Mouse (Mus musculus): ENCODE measurements at regions not wholly inside any gene's neighbourhood (a gene's known extent, or its start where the extent isn't known, plus 50 kb on each side); places are given as distances from the start of the nearest gene placed in this dataset.

DNA sequence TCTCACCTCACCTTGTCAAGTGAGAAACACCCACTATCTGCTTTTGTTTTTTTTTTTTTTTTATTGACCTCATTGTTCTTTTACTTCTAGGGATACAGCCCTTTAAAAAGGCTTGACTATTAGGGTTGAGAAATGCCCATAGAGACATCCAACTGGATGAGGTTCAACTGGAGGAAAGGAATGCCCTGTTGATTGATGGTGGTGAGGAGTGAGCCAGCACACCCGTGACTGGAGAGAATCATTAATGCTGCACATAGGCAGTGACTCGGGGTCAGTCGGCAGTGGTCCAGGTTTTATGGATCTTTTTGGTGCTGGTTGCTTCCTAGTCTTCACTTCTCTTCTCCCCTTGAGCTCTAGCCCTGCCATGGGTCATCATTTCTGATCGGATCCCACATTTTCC lies 82.9 kb upstream of the Cryz start:
- DNase-seq (ENCODE audit: low spot score in 2 of 2), result no peak

DNA sequence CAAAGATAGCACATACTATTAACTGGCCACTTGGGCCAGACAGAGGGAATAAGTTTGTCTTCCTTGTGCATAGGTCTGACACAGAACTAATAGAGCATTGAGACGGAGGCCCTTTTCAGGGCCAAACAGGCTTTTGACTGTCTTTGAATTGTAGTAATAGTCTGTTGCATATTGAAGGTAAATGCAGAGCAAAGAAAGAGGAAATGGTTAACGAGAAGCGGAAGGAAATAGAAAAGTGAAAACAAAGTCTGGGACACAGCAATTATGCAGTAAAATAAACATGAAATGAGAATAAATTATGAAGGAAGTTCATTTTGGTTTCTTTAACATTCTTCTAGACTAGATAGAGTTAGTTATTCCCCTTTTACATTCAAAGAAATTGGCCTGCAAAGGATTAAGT lies 86.4 kb upstream of the Cryz start:
- DNase-seq (ENCODE audit: low spot score in 2 of 2), result no peak

DNA sequence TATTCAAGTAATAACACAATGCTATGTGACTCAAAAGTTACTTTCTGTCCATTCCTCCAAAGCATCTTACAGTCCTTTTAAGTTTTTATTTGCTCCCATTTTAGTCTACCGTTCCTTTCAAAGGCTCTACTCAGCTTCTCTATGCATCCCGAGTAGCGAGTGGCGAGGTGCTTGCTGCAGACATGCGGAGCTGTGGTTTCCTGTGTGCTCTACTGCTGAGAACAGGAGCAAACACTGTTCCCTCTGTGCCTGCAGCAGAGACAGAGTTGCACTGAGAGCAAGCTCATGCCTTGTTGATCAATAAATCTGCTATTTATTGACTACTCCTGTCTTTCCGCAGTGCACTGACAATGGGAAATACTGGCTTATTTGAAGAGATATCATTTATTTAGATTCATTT lies 87.1 kb upstream of the Cryz start:
- DNase-seq (ENCODE audit: low spot score in 2 of 2), result no peak

DNA sequence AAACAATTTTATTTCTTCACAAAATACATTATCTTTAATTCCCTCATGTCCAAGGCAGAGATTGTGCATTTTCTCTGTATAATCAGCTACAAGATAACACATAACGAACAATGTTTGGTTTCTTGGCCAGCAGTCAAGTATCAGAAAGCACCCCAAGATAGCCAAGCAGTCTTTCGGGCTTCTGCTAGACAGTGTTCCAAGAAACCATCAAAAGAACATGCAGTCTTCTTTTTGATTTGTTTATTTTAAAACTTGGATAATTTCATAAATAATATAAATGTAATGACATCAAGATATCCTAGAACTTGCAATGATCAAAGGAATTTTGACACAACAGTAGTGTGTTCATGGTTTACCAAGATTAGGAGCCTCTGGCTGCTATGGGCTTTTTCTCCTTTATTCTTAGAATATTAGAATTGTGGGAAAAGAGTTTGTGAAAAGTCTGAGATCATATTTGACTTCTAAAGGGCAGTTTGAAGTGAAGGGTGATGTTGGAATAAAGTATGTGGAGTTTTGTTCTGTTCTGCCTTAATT lies 103.1 kb upstream of the Cryz start:
- DNase-seq (ENCODE audit: low spot score in 2 of 2), result no peak

GRCm38 (mm10) chr3:154472426-154472825 lies 124.1 kb upstream of the Cryz start:
- DNase-seq (ENCODE audit: low spot score in 2 of 2), result no peak

DNA sequence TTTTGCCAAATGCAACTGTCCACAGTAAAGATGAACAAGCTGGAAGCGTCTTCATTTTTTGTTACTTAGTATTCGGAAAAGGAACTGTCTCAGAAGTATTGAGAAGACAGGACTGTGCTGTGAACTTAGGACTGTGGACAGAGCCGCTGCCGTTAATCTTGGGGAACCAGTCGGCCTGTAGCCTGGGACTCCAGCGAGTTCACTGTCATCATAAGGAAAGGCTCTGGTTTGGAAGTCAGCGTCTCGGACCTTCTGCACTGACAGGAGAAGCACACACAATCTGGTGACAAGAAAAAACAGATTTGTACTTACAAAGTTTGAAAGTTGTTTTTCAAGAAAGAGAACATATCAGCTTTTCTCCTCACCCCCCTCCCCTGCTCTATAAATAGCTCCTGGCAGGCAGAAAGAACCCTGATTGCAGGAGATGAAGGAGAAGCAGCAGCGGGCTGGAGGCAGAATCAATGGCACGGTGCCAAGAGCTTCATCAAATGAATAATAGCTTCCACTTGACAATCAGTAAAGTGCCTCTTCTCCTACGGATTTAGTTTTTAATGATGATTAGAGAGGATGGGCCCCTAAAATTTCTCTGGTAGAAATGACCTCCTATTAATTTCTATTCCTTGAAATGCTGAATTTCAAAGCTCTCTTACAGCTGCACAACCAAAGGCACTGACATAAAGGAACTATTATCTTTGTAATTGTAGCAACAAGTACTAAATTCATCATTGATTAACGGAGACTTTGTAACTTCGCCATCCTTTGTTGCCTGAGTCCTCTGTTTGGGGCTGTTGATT lies 128.7 kb upstream of the Cryz start:
- peak in 1 of 2 experiments; percentile 36 for DNase-seq (ENCODE audit: low spot score in 2 of 2)

DNA sequence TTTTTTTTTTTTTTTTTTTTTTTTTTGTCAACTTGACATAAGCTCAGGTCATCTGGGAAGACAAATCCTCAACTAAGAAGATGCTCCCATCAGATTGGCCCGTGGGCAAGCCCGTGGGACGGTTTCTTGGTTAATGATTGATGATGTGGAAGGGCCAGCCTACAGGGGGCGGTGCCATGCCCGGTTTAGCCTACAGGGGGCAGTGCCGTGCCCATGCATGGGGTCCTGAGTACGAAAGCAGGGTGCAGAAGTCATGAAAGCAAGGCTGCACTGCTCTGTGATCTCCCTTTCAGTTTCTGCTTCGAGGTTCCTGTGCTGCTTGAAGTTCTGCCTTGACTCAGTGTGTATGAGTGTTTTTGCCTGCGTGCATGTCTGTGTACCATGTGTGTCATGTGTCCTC lies 127.7 kb upstream of the Lhx8 start:
- DNase-seq (ENCODE audit: low spot score in 2 of 2), result no peak

DNA sequence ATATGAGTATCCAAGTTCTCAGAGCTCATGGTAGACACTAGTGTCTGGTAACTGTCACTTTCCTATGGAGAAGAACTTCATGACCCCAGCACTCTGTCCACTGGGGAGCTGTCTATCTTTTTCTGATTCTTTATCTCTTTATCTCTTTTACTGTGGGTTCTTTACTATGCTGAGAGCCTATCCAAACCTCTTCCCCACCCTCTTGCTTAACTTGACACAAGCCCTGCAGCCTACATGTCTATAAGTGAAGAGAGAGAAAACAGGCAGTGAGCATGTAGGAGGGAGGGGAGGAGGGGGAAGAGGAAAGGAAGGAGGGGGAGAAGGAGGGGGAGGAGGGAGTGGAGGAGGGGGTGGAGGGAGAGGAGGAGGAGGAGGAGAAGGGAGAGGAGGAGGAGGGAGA lies 122.6 kb upstream of the Lhx8 start:
- DNase-seq (ENCODE audit: low spot score in 2 of 2), result no peak

DNA sequence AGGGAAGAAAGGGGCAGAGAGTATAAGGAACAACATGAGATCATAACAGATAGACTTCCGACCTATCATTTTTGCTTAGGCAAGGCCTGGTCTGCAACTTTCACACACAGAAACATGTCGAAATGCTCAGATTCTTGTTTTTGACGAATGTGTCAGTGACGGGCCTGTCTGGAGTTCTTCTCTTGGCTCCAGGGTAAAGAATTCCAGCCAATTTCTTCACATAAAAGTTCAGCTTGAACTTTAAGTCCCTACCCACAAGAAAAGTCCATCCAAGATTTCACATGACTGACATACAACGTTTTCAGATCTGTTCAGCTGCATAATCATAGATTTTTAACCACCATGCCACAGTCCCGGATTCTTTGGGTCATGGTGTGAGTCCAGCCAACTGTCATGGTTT lies 122.1 kb upstream of the Lhx8 start:
- no peak for DNase-seq (ENCODE audit: low spot score in 2 of 2)

DNA sequence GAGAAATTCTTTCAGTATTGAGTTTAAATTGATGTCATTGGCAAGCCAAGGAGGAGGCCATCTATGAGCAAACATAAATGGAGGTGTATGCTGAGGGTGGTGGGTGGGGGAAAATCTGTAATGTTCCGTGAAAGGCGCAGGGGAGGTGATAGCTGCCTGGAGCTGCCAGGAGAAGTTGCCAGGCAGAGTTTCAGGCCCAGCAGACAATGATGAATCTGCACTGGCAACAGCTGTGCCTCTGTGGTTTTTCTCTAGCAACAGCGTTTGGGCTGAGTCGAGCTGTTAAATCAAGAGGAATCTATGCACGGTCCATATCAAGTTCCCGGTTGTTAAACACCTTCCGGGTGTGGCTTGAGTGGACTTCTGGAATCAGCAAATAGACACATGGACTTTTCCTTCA lies 120.7 kb upstream of the Lhx8 start:
- no peak for DNase-seq (ENCODE audit: low spot score in 2 of 2)

GRCm38 (mm10) chr3:154443351-154444075 lies 113.1 kb upstream of the Lhx8 start:
- no peak for DNase-seq (ENCODE audit: low spot score in 2 of 2)

DNA sequence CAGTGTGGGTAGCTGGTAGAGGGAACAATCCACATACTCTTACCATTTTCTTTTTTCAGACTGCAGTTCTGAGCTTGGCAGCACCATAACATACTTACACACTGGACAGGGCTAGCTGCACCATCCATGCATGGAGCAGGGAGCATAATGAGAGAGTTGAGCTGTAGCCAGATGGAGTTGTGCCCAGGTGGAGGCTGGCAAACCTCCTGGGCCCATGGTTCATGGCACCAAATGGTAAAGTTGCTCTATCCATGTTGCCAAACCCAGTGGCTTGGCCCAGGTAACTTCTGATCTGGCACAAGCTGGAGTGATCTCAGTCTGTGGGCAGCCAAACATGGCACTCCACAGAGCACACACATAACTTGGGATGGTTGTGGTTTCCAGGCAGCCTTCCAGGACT lies 111.0 kb upstream of the Lhx8 start:
- peak in 1 of 2 experiments; percentile 47 for DNase-seq (ENCODE audit: low spot score in 2 of 2)

DNA sequence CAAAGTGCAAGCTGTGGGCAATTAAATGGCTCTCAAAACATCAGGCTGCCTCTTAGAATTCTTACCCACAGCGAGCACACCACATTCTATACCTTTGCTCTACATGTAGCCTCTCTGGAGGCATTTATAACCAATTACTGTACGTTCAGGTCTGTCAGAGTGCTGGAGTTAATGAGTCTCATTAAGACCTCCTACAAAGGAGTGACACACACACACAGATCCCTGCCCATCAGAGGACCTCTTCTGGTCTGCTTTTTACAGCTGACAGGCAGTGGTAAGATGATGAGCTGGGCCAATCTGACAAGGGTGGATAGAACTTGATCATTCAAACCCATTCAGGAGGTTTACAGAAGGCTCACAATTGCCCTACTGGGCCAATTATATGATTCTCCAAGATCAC lies 110.4 kb upstream of the Lhx8 start:
- no peak for DNase-seq (ENCODE audit: low spot score in 2 of 2)

DNA sequence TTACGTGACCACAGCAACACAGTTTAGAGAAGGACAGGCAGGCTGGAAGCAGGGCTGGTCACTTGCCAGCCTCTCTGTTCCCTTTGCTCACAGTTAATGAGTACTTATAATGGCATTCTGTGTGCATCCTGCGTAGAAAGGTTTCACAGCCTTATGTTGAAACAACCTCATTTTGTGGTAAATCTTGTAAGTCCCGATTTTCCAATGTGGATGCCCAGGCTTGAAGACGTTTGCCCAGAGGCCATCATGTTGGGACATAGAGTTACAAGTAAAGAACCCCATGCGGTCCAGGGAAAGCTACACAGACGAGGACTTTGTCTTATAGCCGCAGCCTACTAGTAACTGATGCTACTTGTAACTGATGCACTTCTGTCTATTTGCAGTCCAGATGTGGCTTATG lies 100.4 kb upstream of the Lhx8 start:
- no peak for DNase-seq (ENCODE audit: low spot score in 2 of 2)

DNA sequence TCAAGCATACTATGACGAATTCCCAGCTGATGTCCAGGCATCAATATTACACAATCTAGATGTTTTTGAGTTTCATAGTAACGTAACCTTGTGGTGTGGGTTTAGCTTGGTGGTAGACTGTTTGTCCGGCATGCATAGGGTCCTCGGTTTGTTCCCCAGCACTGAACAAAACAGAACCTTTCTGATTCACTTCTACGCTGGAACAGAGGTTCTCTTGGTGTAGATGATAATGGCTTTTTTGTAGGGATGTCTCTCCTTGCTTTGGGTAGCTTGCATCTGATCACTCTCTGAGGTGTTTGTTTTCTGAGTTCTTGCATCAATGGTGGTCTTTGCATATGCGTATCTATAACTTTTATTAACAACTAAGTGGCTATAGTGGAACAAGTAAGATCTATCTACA lies 99.2 kb upstream of the Lhx8 start:
- DNase-seq (ENCODE audit: low spot score in 2 of 2), result no peak

DNA sequence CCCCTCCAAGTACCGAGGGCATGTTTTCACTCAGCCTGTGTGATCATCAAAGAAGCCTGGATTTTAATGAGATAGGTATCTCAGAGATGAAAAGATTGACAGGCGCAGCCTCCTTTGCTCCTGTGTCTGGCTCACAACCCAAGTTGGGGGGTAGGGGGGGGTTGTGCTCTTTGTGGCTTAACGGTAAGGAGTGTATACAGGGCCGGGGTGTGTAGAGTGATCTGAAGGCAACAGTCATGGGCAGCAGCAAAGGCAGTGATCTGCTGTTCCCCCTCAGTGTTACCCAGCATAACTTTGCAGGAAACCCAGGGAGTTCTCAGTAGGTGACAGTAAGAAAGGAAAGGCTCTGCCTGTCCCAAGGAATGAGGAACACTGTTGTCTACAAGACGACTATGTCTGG lies 94.1 kb upstream of the Lhx8 start:
- no peak for DNase-seq (ENCODE audit: low spot score in 2 of 2)

DNA sequence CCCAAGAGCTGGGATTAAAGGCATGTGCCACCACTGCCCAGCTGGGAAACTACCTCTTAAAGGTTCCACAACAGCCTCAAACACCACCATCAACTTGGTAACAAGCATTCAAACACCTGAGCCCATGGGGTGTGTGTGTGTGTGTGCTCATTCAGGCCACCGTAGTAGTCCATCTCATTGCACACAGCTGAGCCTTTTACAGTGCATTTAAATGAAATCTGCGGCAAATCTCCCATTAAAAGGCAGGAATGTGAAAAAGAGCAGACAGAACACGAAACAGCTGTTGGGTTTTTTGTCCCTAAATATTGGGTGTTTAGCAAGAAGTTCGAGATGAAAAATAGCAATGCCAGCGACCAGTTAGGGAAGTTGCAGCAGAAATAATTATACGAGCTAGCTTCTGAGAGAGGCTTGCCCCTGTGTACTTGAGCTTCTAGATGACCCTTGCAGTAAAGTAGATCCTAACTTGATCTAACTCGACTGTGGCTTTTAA lies 91.0 kb upstream of the Lhx8 start:
- DNase-seq (ENCODE audit: low spot score in 2 of 2), result no peak

DNA sequence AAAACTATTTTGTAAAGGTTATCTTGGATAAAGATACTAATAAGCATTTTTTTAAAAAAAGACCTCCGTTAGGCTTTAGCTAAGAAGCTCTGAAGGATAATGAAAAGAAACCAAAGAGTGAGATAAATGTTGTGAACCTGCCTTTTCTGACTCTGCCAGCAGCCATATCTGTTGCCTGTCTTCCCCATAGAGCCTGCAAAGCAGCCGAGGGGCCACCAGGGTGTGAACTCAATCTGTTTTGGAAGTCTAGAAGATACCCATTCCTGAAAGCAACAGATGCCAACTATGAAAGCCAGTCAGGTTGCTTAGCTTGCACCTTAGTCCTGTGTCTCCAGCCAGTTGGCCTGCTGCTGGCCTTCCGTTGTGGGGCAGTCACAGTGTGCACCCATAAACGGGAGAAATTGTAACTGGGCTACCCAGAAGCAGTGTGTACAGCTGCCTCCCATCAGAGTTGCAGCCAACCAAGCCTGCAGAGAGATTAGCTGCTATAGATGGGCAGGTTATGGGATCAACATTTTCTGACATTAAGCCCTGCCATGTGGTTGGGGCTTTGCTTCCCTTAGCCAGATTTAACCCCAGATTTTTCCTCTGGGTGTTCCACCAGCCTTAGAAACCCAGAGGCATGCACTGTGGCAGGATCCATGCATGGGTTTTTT lies 87.8 kb upstream of the Lhx8 start:
- DNase-seq (ENCODE audit: low spot score in 2 of 2), result no peak

DNA sequence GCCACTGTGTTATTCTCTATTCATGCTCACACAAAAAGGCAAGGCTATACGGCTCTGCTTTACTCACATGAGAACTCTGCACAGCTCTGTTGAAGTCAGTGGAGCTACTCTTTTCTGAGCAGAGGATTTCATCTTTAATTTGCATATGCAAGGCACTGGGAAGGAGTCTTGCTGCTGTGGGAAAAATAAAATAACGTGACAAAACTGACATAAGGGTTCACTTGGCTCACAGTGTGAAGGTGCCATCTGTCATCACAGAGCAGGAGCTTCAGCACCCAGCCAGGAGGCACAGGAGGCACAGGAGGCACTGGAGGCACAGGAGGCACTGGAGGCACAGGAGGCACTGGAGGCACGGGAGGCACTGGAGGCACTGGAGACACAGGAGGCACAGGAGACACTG lies 83.9 kb upstream of the Lhx8 start:
- DNase-seq (ENCODE audit: low spot score in 2 of 2), result no peak

DNA sequence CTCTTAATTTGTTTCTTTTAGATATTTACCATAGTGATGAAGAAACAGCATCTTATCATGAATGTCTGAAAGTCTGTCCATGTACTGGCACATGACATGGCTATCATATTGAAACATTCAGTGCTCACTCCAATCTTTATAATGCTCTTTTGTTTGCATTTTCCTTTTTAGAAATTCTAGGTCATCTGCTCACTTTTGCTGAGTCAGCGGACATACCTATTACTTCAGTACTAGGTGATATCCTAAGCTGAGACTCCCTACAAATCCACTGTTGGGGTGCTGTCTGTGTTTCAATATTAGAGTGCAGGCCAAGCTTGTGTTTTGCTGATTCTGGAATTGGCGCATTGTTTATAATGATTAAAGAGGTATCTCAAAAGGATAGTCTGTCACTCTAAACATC lies 79.8 kb upstream of the Lhx8 start:
- DNase-seq (ENCODE audit: low spot score in 2 of 2), result no peak

DNA sequence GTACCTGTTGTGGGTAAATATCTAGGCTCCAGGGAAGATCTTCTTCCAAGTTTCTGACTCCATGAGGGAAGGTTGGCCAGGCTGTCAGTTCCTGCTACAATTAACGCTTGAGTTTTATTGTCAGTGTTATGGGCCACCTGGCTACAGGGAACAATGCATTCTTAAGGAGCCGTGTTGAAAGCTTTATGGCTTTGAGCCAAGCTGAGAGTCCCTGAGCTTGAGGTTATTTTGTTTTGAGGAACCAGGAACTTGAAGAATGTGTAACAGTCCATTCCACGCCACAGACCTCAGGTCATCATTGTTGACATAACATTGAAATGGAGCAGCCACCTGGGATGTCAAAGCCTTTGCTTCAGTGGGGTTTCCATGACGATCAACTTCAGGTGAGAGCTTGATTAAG lies 71.6 kb upstream of the Lhx8 start:
- no peak for DNase-seq (ENCODE audit: low spot score in 2 of 2)

GRCm38 (mm10) chr3:154393626-154394025 lies 63.2 kb upstream of the Lhx8 start:
- DNase-seq (ENCODE audit: low spot score in 2 of 2), result no peak

- no peak for DNase-seq (ENCODE audit: low spot score in 2 of 2)
Measured at GRCm38 (mm10) chr3:154391629-154392028, 61.2 kb upstream of the Lhx8 start.

Data from cerebellum, postnatal 4 days (tissue).